Mouse (Mus musculus) liver, embryonic 14.5 days (tissue): ENCODE data around the gene Vmn1r30. TPM values are rescaled to one million over a fixed set of nuclear protein-coding genes. Genes with fewer than 3 reads are reported as not detected.

ENCODE experiments used
- ATAC-seq: fragments of 200-750 bp; cut with Nextera tagmentation; 2 replicates; pipeline ENCODE4 v1.8.0; 2017; ENCODE audit warnings: moderate number of reproducible peaks, mild to moderate bottlenecking, moderate library complexity; ENCODE audit not compliant: insufficient read depth
- DNase-seq, 3 experiments: peaks; one replicate each; pipeline ENCODE4 v3.0.0-alpha.2; 2012 to 2013; ENCODE audit warnings: low read depth in 3 of 3, low spot score in 3 of 3
- H3K27ac ChIP-seq: fragments of 300-500 bp; sonication (generic); 2 replicates; pipeline ENCODE4 v1.5.1; 2014; ENCODE audit warnings: moderate library complexity, mild to moderate bottlenecking, control low read depth, inconsistent platforms
- H3K27me3 ChIP-seq: fragments of 300-500 bp; sonication (generic); 2 replicates; pipeline ENCODE4 v1.6.1; 2014; ENCODE audit warnings: mild to moderate bottlenecking, low read length, moderate library complexity; ENCODE audit not compliant: control insufficient read depth, insufficient read depth
- H3K36me3 ChIP-seq: fragments of 300-500 bp; sonication (generic); replicated peaks from 2 replicates; pipeline ENCODE4 v1.6.1; 2014; ENCODE audit warnings: low read depth; ENCODE audit not compliant: control insufficient read depth, insufficient read depth
- H3K4me1 ChIP-seq, 2 experiments: fragments of 200-500 bp in 1 of 2; fragments of 300-500 bp in 1 of 2; sonication (generic) in 1 of 2; replicated peaks; 2 replicates each; pipeline ENCODE4 v1.6.1; 2012 to 2014; ENCODE audit warnings: antibody characterized with exemption in 1 of 2, inconsistent platforms in 1 of 2, low read length in 1 of 2; ENCODE audit not compliant: control insufficient read depth in 2 of 2, insufficient read depth in 2 of 2
- H3K4me2 ChIP-seq: fragments of 300-500 bp; sonication (generic); 2 replicates; pipeline ENCODE4 v1.6.1; 2014; ENCODE audit warnings: low read depth, mild to moderate bottlenecking, control low read depth, moderate library complexity
- H3K4me3 ChIP-seq, 2 experiments: fragments of 200-500 bp in 1 of 2; fragments of 300-500 bp in 1 of 2; sonication (generic) in 1 of 2; 2 replicates each; pipeline ENCODE4 v1.5.1; 2012 to 2014; ENCODE audit warnings: low read depth in 2 of 2, low read length in 2 of 2, mild to moderate bottlenecking in 2 of 2, control low read depth in 1 of 2, inconsistent platforms in 1 of 2, moderate library complexity in 1 of 2; ENCODE audit not compliant: insufficient read depth in 1 of 2
- H3K9ac ChIP-seq: fragments of 300-500 bp; sonication (generic); replicated peaks from 2 replicates; pipeline ENCODE4 v1.6.1; 2014; ENCODE audit warnings: mild to moderate bottlenecking, control low read depth, moderate library complexity
- H3K9me3 ChIP-seq: fragments of 300-500 bp; sonication (generic); 2 replicates; pipeline ENCODE4 v1.6.1; 2016; ENCODE audit warnings: low read length, mixed read lengths; ENCODE audit not compliant: control insufficient read depth
- CTCF ChIP-seq: IDR thresholded peaks from 2 replicates; pipeline ENCODE4 v1.5.1; 2016; ENCODE audit warnings: antibody characterized with exemption, low read depth, control low read depth
- EP300 ChIP-seq: IDR thresholded peaks from 2 replicates; pipeline ENCODE4 v1.6.1; 2016; ENCODE audit warnings: antibody characterized with exemption, low read depth
- WGBS: fragments of 180-500 bp; shearing (Covaris S2); extraction: QIAGEN DNeasy Blood & Tissue Kit; methylation state at CpG from one replicate; pipeline ENCODE4 v1.1.7; 2014; ENCODE audit not compliant: insufficient replicate concordance; 5-methylcytosine and 5-hydroxymethylcytosine counted together
- polyA plus RNA-seq, 2 experiments: library from polyadenylated mRNA; depleted of rRNA in 1 of 2; stranded (reverse) in 1 of 2; unstranded in 1 of 2; fragments of >200 nt; fragmentation: Nextera tagmentation in 1 of 2; extraction: Ambion mirVana in 1 of 2; gene quantifications; 2 replicates each; pipeline versions ENCODE4 v1.2.1 to v1.2.3; 2012 to 2014

Vmn1r30 gene
- polyA plus RNA-seq (2012; rRNA removed) (not detected in 2 replicates), polyA plus RNA-seq (2014; fragmentation: Nextera tagmentation; extraction: Ambion mirVana) (not detected in 2 replicates)

GRCm38 (mm10) chr6:58443285-58443684 lies at the start of gene Vmn1r30:
Vmn1r30 (minus strand) TSS chr6:58443385.
- H3K4me3 ChIP-seq = no peak within 1 kb of the TSS
- H3K9me3 ChIP-seq = no peaks in the 10 kb centered on the region
- no peaks in the 10 kb centered on the region for H3K36me3 ChIP-seq
- ATAC-seq (no peak), DNase-seq (no peak)
- no peak for TF ChIP-seq EP300
- no peak for TF ChIP-seq CTCF
- no peaks in the 10 kb centered on the region for H3K27me3 ChIP-seq
- no peak within 1 kb of the TSS for H3K27ac ChIP-seq
- no peak within 1 kb of the TSS for H3K9ac ChIP-seq
- H3K4me2 ChIP-seq = no peak within 1 kb of the TSS
- H3K4me1 ChIP-seq = no peaks in the 10 kb centered on the region

- WGBS = 47% methylated on average over 1 of the region's 1 CpGs
- H3K4me2 ChIP-seq = no peak within 1 kb of the TSS
Observed at GRCm38 (mm10) chr6:58475230-58475629, 32.0 kb upstream of the Vmn1r30 start, which contains the start of gene Vmn1r31. Vmn1r31 (minus strand) TSS chr6:58475330.

More at GRCm38 (mm10) chr6:58475230-58475629, 32.0 kb upstream of the Vmn1r30 start, which contains the start of gene Vmn1r31:
- Histone ChIP-seq H3K4me3 (no peak within 1 kb of the TSS), H3K27ac (no peak within 1 kb of the TSS), H3K36me3 (no peaks in the 10 kb centered on the region), H3K4me1 (no peaks in the 10 kb centered on the region), H3K27me3 (no peaks in the 10 kb centered on the region), H3K9ac (no peak within 1 kb of the TSS), H3K9me3 (no peaks in the 10 kb centered on the region)
- DNase-seq (no peak), ATAC-seq (no peak)
- TF ChIP-seq EP300 = no peak
- no peak for TF ChIP-seq CTCF

Other genes starting within 250 kb of the Vmn1r30 start
- gene Vmn1r27, start 224.6 kb downstream of the Vmn1r30 start, polyA plus RNA-seq (2012; rRNA removed) = not detected in 2 replicates
- gene Vmn1r27, start 224.6 kb downstream of the Vmn1r30 start, polyA plus RNA-seq (2014; fragmentation: Nextera tagmentation; extraction: Ambion mirVana) = not detected in 2 replicates
- gene Vmn1r28, start 181.3 kb downstream of the Vmn1r30 start, polyA plus RNA-seq (2012; rRNA removed) = not detected in 2 replicates
- not detected in 2 replicates for gene Vmn1r28, start 181.3 kb downstream of the Vmn1r30 start, polyA plus RNA-seq (2014; fragmentation: Nextera tagmentation; extraction: Ambion mirVana)
- gene Vmn1r29, start 141.8 kb downstream of the Vmn1r30 start, polyA plus RNA-seq (2012; rRNA removed) = not detected in 2 replicates
- gene Vmn1r29, start 141.8 kb downstream of the Vmn1r30 start, polyA plus RNA-seq (2014; fragmentation: Nextera tagmentation; extraction: Ambion mirVana) = not detected in 2 replicates
- not detected in 2 replicates for gene Vmn1r31, start 31.9 kb upstream of the Vmn1r30 start, polyA plus RNA-seq (2012; rRNA removed)
- not detected in 2 replicates for gene Vmn1r31, start 31.9 kb upstream of the Vmn1r30 start, polyA plus RNA-seq (2014; fragmentation: Nextera tagmentation; extraction: Ambion mirVana)
- 49.2 and 66.5 TPM in 2 replicates for gene Abcg2, start 141.1 kb upstream of the Vmn1r30 start, polyA plus RNA-seq (2012; rRNA removed)
- gene Abcg2, start 141.1 kb upstream of the Vmn1r30 start, polyA plus RNA-seq (2014; fragmentation: Nextera tagmentation; extraction: Ambion mirVana) = 166 and 171 TPM in 2 replicates